Mouse (Mus musculus) embryonic fibroblast, embryonic 13.5 days (primary cell): Measurements from ENCODE around the gene Rab13.
A peak's percentile ranks its signal among the peaks of the same experiment; 100 is the strongest.

Source experiments
- CTCF ChIP-seq: IDR thresholded peaks from 2 replicates; pipeline ENCODE4 v1.5.1; 2011; ENCODE audit warnings: mild to moderate bottlenecking, control low read depth, low read length, moderate library complexity, borderline replicate concordance; ENCODE audit not compliant: insufficient read depth
- POLR2A ChIP-seq: IDR thresholded peaks from 2 replicates; pipeline ENCODE4 v1.6.1; 2011; ENCODE audit warnings: low read depth, mild to moderate bottlenecking, control low read depth, low read length, moderate library complexity

DNA sequence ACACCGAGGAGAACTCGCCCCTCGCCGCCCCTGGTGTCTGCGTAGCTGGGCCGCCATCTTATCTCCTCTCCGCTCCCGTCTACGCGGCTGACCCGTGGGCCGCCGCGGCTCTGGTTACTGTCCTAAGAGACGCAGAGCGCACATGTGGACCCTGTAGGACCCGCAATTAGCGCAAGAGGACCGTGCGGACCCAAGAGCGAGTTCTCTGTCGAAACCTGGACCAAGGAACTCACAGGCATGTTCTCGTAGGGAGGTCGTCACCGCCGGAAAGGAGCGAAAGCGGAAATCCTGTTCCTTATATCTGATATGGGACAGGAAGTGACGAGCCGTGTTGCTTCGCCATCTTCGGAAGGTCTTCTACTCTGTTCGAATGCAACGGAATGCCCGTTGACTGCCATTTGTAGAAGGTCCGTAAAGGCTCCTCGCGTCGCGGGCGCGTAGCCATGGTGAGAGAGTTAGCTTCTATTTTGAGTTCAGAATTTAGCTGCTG lies at the start of gene Rab13, which contains the start of gene Rps27:
- TF ChIP-seq CTCF = no peak
- peak; percentile 99 for TF ChIP-seq POLR2A
